Mouse (Mus musculus) ES-Bruce4 (cell line): Measurements from ENCODE around the gene Celf2.

Experiments
- CTCF ChIP-seq: IDR thresholded peaks from one replicate; pipeline ENCODE4 v1.8.1; 2011; ENCODE audit warnings: low read depth, low read length
- EP300 ChIP-seq: IDR thresholded peaks from 2 replicates; pipeline ENCODE4 v1.6.1; 2011; ENCODE audit warnings: low read depth, low read length; ENCODE audit not compliant: insufficient read depth
- POLR2A ChIP-seq: IDR thresholded peaks from one replicate; pipeline ENCODE4 v1.8.1; 2011; ENCODE audit warnings: low read length; ENCODE audit not compliant: insufficient read depth

DNA sequence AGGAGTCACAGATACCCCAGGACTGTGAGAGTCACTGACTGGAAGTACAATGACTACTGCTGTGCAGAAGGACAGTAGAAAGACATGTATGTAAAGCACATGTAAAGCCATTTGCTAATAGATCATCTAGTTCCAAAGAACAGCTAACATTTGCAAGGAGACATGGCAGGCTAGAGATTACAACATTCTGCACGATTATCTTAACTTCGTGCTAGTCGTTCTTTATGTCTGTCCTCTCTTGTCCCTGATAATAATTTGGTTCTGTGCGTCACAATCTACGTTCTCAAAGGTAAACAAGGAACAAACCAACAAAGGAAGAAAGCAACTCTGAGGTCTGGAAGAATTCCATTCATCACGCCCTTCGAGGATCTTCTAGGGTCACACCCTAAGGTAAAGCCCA lies 805.0 kb downstream of the Celf2 start:
- no peak for TF ChIP-seq CTCF
- no peak for TF ChIP-seq POLR2A
- no peak for TF ChIP-seq EP300
